Mouse (Mus musculus) heart, postnatal 14 days (tissue): ENCODE measurements around the gene Syt6. TPM values are rescaled to one million over a fixed set of nuclear protein-coding genes. Genes with fewer than 3 reads are reported as not detected.
"Not testable (repeated sequence)": the region's sequence is repeated elsewhere in the genome, so short reads cannot be mapped to it uniquely, and the experiment has no call there.

Source experiments
- DNase-seq, 2 experiments: peaks; one replicate each; pipeline ENCODE4 v3.0.0; 2021 to 2022
- intact Hi-C: fragments of 180-260 bp; cut with DNase I; formaldehyde crosslinking; loops from one replicate; pipeline ENCODE4 v1.15.1; 2025
- microRNA-seq, 2 experiments: library from miRNA; unstranded; fragments of <30 nt; microRNA quantifications; one replicate each; pipeline ENCODE4 v1.2.0; 2021 to 2022
- total RNA-seq, 2 experiments: library from RNA; stranded (reverse); gene quantifications; 2 replicates each; pipeline ENCODE4 v1.2.3; 2021

The Syt6 gene
- total RNA-seq, 2 experiments from 2014 or later: not detected

DNA sequence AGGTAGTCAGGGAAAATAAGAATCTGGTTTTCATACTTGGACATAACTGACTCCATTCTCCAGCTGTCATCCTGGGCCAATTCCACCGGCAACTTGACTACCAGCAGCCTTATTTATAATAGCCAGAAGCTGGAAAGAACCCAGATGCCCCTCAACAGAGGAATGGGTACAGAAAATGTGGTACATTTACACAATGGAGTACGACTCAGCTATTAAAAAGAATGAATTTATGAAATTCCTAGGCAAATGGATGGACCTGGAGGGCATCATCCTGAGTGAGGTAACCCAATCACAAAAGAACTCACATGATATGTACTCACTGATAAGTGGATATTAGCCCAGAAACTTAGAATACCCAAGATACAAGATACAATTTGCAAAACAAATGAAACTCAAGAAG, 70.9 kb downstream of the Syt6 start, which contains the start of gene Atg4a-ps:
Gene Atg4a-ps, minus strand, starts transcription at position 101 of the 400 bp plus-strand sequence.
- DNase-seq, intact Hi-C loops: not testable (repeated sequence)

DNA sequence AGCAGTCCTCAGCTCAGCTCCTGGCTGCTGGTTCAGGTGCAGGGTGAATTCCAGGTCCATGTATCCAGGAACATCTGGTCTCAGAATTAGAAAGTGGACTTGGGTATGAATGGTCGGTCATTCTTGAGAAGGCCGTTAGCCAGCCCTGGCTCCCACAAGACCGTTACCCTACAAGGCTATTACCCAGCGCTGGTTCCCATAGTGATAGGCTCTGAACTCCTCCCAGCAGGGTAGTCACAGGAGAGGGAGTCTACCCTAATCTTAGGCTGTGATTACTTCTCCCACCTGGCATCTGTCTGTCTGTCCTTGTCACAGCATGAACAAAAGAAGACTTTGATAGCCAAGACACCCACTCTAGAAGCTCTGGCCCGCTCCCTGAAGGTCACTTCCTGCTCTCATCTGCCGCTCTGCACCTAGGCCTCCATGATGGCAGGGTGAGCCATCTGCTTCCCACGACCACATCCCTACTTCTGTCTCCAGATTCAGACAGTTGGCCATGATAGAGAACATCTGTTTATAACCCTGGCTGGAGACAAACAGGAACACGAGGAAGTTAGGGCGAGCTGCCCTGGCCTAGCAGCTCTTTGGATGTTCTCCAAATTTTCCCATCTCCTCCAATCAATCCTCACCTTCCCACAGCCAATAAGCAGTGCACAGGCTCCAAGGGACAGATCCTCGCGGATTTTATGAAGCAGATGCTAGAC, 72.3 kb downstream of the Syt6 start:
- DNase-seq: peak; percentile 14 to 23
- intact Hi-C loops: no loop called here

DNA sequence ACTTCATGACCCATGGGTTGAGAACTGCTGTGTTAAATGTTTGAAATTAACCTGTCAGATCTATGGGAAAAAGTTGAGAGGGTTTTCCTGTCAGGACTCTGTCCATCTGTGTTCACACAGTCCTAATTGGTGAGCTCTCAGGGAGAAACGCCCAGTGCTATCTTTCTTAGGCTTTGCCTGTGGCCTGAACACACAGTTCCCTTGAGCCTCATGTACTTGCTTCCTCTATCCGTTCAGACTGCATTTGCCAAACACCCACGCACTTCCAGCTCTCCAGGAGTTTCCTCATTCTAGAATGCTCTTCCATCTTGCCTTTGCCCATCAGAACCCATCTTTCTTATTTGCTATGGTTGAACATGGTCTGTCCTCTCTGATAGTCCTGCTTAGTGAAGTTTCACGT, 73.5 kb downstream of the Syt6 start:
- intact Hi-C loops: no loop called here
- DNase-seq: peak; percentile 16 to 26

DNA sequence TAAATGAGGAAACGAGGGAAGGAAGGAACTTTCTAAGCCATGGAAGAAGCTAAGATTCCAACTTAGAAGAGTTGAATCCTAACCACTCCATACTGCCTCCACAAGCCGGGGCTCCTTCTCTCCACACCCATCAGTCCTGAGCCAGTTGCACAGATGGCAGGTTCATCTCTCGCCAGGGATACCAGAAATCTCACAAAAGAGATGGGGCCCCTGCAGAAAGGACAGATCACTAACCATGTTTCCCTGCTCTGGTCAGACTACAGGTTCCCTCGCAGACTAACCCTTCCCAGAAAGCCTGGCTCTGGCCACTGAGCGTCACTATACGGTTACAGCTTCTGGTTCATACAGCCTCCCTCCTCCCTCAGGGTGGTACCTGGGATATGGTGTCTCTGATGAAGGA, 74.7 kb downstream of the Syt6 start:
- intact Hi-C loops: no loop called here
- no peak for DNase-seq

DNA sequence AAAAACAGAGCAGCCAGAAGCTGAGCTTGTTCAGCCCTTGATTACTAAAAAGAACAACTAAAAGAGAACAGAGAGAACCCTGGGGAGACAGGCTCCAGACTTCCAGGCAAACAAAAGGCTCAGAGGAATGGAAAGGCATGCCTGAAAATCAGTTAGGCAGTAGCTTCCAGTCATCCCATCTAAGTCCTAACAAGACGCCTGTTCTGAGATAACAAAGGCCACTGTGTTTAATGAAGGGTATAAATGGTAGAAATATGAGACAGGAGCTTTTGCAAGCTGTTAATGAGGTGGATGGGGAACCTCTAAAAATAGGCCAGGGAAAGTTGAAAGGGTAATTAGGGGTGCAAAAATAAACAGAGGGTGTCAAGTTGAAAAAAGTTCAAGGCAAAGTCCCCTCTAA, 75.4 kb downstream of the Syt6 start:
- DNase-seq: no peak
- intact Hi-C loops: no loop called here

DNA sequence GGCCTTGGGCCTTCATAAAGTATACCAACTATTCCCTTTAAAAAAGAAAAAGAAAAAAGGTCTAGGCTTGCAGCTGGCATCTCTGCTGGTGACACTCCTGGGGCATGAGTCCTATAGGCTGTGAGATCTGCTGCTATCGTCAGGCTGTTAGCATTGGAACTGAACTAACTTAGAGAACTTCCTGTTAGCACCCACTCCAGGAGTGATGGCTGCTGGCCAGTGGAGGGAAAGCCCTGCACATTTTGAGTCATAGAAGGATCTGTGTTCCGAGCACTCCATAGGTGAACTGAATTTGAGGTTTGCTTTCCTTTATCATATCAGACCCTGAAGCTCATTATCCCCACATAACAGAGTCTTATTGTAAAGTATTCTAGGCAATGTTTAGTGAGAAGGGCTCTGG, 85.0 kb downstream of the Syt6 start:
- DNase-seq: peak in 1 of 2 experiments; percentile 16
- intact Hi-C loops: no loop called here

DNA sequence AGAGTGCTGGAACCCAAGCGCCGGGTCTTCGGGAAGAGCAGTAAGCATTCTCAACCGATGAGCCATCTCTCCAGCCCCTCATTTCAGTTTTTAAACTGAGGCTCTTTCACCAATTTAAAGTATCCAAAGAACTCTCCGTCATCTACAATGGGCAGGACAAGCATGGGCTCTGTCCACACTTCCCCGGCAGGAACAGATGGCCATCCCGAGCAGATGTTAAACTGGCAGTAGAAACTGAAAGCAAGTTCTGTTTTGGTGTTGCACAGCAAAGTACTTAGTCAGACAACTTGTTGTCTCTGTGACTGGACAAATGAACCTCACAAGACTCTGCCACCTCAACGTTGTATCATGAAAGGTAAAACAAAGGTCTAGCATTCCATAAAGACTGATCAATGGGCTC, 86.7 kb downstream of the Syt6 start:
- peak; percentile 16 to 30 for DNase-seq
- intact Hi-C loops: no loop called here

DNA sequence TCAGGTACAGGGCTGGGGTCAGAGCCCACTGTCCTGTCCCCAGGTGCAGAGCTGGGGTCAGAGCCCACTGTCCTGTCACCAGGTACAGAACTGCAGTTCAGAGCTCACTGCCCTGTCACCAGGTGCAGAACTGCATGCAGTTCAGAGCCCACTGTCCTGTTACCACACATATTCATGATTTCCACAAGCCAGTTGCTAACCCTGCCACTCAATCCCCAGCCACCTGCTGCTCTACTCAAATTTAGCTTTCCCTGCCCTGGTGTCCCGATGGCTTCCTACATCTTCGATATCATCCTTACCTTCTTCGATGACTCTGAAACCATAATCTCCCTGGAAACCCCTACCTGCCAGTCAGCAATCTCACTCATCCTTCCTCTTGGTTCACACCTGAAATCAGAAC, 88.4 kb downstream of the Syt6 start:
- intact Hi-C loops: no loop called here
- no peak for DNase-seq

DNA sequence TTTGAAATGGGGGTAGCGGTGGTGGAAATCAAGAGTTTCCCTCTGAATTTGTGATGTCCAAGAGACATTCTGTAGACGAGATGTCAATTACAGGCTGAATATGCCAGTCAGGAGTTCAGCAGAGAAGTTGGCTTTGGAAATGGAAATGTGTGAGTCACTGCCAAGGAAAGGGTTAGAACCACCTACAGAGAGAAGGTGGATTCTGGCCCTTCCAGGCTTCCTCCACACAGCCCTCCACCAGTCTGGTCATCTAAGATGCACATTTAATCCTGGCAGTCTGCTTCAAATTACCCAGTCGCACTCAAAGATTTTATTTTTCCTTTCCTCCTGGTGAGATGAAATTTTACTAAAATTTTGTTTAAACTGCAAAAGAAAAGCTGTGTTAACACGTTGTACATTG, 97.1 kb downstream of the Syt6 start:
- DNase-seq: no peak
- intact Hi-C loops: no loop called here

DNA sequence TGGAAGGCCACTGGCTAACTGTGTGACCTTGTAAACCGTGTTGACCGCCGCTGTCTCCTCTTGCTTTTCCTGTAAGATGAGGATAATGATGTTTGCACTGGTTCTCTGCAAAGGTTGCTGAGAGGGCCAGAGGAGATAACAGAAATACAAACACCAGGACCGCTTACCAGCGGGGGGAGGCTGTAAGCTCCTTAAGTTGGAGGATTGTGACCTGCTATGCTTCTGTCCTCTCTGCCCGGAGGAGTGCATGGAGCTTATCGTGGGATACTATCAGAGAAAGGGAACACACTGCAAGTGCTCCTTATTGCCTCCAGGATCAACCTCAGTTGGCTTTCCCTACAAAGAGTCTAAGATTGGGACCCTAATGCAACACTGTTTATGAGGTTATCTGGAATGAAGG, 97.7 kb downstream of the Syt6 start:
- DNase-seq: no peak
- intact Hi-C loops: no loop called here

DNA sequence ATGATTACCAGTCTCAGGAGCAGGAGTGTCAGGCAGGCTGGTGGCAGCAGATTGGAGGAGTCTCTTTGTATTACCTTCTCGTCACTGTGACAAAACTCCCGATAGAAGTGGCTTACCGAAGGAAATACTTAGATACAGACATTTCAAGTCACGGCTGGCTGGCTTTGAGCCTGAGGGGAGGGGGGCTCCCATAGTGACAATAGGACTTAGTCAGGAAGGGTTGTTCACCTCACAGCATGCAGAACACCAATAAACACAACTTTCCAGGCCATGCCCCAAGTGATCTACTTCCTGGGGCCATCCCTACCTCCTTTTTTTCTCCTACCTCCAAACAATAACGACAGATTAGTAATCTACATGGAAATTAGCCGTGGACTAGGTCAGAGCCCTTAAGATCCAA, 103.8 kb downstream of the Syt6 start:
- no peak for DNase-seq
- intact Hi-C loops: no loop called here

DNA sequence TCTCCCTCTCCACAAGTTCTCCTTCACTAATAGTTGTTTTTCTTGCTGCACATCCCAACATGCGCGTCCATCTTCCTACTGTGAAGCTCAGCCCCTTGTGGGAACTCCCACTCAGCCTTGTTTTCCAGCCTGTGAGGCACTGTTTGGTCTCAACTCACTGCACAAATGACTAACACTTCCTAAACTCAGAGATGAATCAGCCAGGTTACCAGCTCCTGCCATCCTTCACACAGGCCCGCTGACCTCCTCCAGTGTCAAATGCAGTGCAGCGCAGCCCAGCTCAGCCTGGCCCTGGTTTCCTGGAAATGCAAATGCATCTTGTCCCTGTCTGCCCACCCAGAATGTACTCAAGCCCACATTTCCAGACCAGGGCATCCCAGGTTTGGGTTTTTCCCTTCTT, 107.4 kb downstream of the Syt6 start:
- intact Hi-C loops: no loop called here
- no peak for DNase-seq

DNA sequence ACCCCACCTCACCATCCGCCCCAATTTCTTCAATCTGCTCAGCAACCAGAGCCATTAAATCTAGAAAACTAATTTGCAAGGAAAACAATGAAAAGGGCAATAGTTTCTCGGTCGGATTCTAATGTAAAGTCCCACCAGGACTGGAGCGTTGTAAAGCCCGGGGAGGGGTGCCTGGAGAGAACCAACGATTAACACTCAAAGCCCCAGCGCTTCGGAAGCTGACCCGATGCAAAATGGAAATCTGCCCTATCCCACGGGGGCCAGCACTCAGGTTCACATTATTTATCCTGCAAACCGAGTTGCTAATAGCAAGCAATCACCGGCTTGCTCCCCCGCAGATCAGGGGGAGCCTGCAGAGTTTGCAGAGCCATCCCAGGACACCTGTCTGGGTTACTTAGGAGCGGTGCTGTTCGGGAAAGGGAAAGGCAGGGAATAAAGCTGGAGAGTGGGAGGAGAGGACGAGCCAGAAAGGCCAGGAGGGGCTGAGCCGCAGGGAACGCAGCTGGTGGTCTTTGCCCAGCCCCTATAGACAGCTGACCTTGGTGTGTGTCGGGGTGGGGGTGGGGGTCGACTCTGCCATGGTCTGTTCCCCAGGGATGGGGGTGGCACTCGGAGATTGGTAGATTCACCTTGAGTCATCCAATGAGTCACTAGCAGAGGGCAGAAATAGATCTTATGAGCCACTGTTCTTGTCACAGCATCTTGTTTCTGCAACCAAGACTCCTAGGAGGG, 108.4 kb downstream of the Syt6 start:
- no peak for DNase-seq

DNA sequence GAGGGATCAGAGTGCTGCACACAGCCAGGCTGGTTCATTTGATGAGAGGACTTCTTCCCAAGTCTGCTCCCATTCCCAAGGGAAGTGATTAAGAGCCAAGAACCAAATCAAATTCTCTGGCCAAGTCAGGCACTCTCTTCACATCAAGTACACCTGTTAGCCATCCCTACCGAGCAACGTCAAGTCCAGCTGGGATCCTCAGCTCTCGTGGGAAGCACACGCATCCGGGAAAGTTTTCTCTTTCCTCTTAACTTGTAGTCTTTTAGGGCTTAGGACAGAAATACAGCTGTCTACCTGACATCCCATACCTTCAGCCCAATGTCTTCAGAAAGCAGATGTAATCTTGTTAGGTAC, 108.9 kb downstream of the Syt6 start:
- DNase-seq: no peak
- intact Hi-C loops: no loop called here

More for the DNA sequence above, 108.4 kb downstream of the Syt6 start:
- intact Hi-C loops: no loop called here

DNA sequence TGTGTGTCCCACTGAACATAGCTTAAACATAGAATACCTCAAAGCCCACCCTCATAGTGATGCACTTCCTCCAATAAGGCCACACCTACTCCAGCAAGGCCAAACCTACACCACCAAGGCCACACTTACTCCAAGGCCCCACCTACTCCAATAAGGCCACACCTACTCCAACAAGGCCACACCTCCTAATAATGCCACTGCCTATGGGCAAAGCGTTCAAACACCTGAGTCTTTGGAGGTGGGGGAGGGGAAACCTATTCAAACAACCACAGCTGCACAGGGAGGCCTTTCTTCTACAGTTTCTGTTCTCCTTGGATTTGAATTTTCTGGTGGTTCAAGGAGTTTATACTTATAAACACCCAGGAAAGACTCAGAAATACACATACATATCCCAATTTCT, 114.0 kb downstream of the Syt6 start:
- intact Hi-C loops: no loop called here
- no peak for DNase-seq

DNA sequence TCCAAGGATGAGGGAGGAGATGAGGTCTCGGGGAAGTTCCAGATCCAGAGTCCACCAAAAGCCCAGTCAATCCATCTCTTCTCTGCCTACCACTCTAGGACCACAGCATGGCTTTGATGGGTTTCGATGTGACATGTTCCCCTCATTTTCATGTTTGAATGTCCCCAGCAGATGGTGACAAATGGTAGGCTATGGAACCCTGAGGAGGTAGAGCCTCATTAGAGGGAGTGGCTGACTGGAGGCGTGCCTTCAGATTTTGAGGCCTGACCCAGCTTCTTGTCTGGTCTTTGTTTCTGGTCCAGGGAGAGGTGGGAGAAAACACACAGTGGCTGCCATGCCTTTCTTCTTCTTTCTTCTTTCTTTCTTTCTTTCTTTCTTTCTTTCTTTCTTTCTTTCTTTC, 115.5 kb downstream of the Syt6 start:
- intact Hi-C loops: no loop called here
- DNase-seq: peak in 1 of 2 experiments; percentile 14

Small RNA genes lying within 50 kb of the gene (microRNA-seq; reads per million reads assigned to microRNA genes)
- gene Gm25325: 0 reads per million in 2 experiments

Other genes with a start within 250 kb of the Syt6 start
- gene Atg4a-ps, start 70.8 kb downstream of the Syt6 start, total RNA-seq: 1 to 10 TPM in 1 of 2 experiments, not detected in 1; 2.7 TPM
- 1 to 10 TPM; 4.8 to 5.3 TPM for gene Olfml3, start 162.8 kb downstream of the Syt6 start, total RNA-seq
- not detected for gene Gm10964, start 164.1 kb downstream of the Syt6 start, total RNA-seq
- 100 to 1,000 TPM; 113 to 115 TPM for gene Hipk1, start 216.3 kb downstream of the Syt6 start, total RNA-seq
- gene Dclre1b, start 234.2 kb downstream of the Syt6 start, total RNA-seq: 10 to 100 TPM; 11.7 to 12.7 TPM
- gene Ap4b1, start 234.3 kb downstream of the Syt6 start, total RNA-seq: 10 to 100 TPM; 12.7 to 13.9 TPM
- gene Gm43064, start 234.3 kb downstream of the Syt6 start, total RNA-seq: under 1 TPM; 0.12 TPM